Mouse (Mus musculus) CH12.LX (cell line): ENCODE results near the gene Osbpl3.

Source experiments
- CHD1 ChIP-seq: IDR thresholded peaks from 2 replicates; pipeline ENCODE4 v1.6.1; 2012; ENCODE audit warnings: low read depth, low read length, improper control_type of control experiment, inconsistent platforms
- CHD2 ChIP-seq: IDR thresholded peaks from 2 replicates; pipeline ENCODE4 v1.6.1; 2011; ENCODE audit warnings: low read length, improper control_type of control experiment
- CTCF ChIP-seq, 2 experiments: IDR thresholded peaks in 1 of 2; conservative IDR thresholded peaks in 1 of 2; 2 replicates each; pipeline ENCODE4 v1.5.1; 2011 to 2012; ENCODE audit warnings: low read depth in 2 of 2, low read length in 2 of 2, improper control_type of control experiment in 1 of 2, inconsistent platforms in 1 of 2, mild to moderate bottlenecking in 1 of 2, moderate library complexity in 1 of 2
- KAT2A ChIP-seq: IDR thresholded peaks from 2 replicates; pipeline ENCODE4 v1.6.1; 2012; ENCODE audit warnings: low read length, improper control_type of control experiment, inconsistent platforms; ENCODE audit not compliant: insufficient replicate concordance
- MAX ChIP-seq: IDR thresholded peaks from 2 replicates; pipeline ENCODE4 v1.6.1; 2011; ENCODE audit warnings: low read length, improper control_type of control experiment
- MAZ ChIP-seq: IDR thresholded peaks from 2 replicates; pipeline ENCODE4 v1.6.1; 2012; ENCODE audit warnings: low read depth, mild to moderate bottlenecking, inconsistent platforms, low read length, improper control_type of control experiment, moderate library complexity
- MYC ChIP-seq: IDR thresholded peaks from 2 replicates; pipeline ENCODE4 v1.6.1; 2011; ENCODE audit warnings: low read depth, mild to moderate bottlenecking, improper control_type of control experiment, low read length
- NRF1 ChIP-seq: IDR thresholded peaks from 2 replicates; pipeline ENCODE4 v1.6.1; 2014; ENCODE audit warnings: low read depth, mild to moderate bottlenecking, inconsistent platforms, low read length, improper control_type of control experiment, moderate library complexity
- POLR2A ChIP-seq: IDR thresholded peaks from 2 replicates; pipeline ENCODE4 v1.6.1; 2011; ENCODE audit warnings: low read depth, mild to moderate bottlenecking, improper control_type of control experiment, low read length
- RAD21 ChIP-seq: IDR thresholded peaks from 2 replicates; pipeline ENCODE4 v1.6.1; 2011; ENCODE audit warnings: low read depth, mild to moderate bottlenecking, low read length, improper control_type of control experiment, moderate library complexity
- SIN3A ChIP-seq: IDR thresholded peaks from 2 replicates; pipeline ENCODE4 v1.6.1; 2012; ENCODE audit warnings: low read length, improper control_type of control experiment, inconsistent platforms
- USF1 ChIP-seq: IDR thresholded peaks from 2 replicates; pipeline ENCODE4 v1.6.1; 2014; ENCODE audit warnings: low read depth, mild to moderate bottlenecking, inconsistent platforms, low read length, improper control_type of control experiment
- USF2 ChIP-seq: conservative IDR thresholded peaks from 2 replicates; pipeline ENCODE4 v1.6.1; 2011; ENCODE audit warnings: low read depth, low read length, improper control_type of control experiment
- ZNF384 ChIP-seq: IDR thresholded peaks from 2 replicates; pipeline ENCODE4 v1.6.1; 2012; ENCODE audit warnings: low read depth, low read length, improper control_type of control experiment, inconsistent platforms

DNA sequence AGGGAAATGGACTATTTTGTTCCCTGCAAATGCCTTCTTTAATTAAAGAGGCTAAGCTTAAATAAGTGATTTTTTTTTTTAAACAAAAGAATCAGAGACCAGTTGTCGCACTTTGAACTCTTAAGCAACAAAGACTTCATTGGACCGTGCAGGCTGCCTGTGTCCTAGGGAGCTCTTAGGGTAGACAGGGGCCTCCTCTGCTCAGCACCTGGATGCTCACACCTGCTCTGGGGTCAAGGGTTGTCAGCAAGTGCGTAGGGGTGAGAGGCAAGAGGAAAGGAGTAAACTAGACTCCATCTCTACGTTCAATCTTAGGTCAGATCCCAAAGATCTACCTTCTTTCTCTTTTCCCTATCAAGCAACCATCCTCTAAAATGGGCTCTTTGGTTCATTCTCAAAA lies 37.0 kb downstream of the Osbpl3 start:
- TF ChIP-seq NRF1, result no peak
- no peak for TF ChIP-seq USF2
- TF ChIP-seq CTCF (conservative IDR thresholded peaks at IDR 0.05 in 1 of 2, IDR thresholded peaks at IDR 0.05 in 1 of 2; ENCODE audit: low read depth in 2 of 2, low read length in 2 of 2), result no peak
- no peak for TF ChIP-seq MAZ
- TF ChIP-seq POLR2A, result no peak
- no peak for TF ChIP-seq RAD21
- TF ChIP-seq MAX, result no peak
- TF ChIP-seq USF1, result no peak
- no peak for TF ChIP-seq SIN3A
- no peak for TF ChIP-seq ZNF384
- TF ChIP-seq MYC, result no peak
- TF ChIP-seq KAT2A, result no peak
- no peak for TF ChIP-seq CHD2
- no peak for TF ChIP-seq CHD1
